Mouse (Mus musculus) 3T3-L1 (cell line): ENCODE measurements at regions not wholly inside any gene's neighbourhood (a gene's known extent, or its start where the extent isn't known, plus 50 kb on each side); places are given as distances from the start of the nearest gene placed in this dataset.

Experiments used
- DNase-seq: peaks from one replicate; pipeline ENCODE4 v3.0.0-alpha.2; 2015; ENCODE audit warnings: low read depth, low spot score

DNA sequence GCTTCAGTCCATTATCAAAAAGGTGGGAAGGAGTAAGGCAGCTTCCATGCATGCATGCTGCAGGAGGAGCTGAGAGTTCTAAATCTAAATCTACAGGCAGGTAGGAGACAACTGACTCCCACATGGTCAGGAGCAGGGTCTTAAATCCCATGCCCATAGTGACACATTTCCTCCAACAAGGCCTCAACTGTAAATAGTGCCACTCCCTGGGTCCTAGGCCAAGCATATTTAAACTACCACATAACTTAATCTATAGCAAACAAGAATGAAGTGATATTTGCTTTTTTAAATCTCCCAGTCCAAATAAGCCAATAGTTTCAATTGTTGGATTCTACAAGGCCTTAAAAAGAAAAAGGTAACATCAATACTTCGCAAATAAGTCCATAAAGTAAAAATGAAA lies 1345.4 kb upstream of the Dsel start:
- DNase-seq: no peak

- DNase-seq: no peak
Measured at GRCm38 (mm10) chr1:113204019-113204418, 1339.3 kb upstream of the Dsel start.

DNA sequence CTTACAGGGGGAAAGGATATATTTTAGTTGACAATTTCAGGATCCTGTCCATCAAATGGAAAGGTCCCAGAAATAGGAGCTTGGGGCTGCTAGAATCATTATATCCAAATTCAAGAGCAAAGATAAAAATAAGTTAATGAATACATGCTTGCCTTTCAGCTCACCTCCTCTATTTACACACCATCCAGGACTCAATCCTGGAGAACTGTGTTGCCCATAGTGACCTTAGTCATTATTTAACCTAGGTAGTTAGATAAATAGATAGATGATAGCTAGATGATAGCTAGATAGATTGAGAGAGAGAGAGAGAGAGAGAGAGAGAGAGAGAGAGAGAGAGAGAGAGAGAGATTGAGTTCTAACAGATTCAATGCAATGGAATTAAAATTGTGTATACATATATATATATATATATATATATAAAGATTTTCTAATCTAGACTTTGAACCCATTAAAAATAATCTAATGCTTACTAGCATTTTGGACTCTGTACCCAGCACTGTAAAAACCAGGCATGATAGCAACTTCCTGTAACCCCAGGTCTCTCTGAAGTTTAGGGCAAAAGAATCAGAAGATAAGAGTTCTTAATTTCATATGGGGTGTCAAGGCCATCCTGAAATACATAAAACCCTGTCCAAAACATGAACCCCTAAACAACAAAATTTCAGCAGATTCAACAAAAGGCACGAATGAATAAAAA lies 1329.5 kb upstream of the Dsel start:
- no peak for DNase-seq

GRCm38 (mm10) chr1:113163173-113163572 lies 1298.5 kb upstream of the Dsel start:
- peak; percentile 68 for DNase-seq
